Mouse (Mus musculus) myocyte (in vitro differentiated cells): ENCODE data around the gene Gm9903.

Experiments
- CEBPB ChIP-seq: IDR thresholded peaks from 2 replicates; pipeline ENCODE4 v1.6.1; 2011; ENCODE audit warnings: mild to moderate bottlenecking, moderate library complexity; ENCODE audit not compliant: poor library complexity, insufficient read depth, severe bottlenecking
- E2F4 ChIP-seq: IDR thresholded peaks from one replicate; pipeline ENCODE4 v1.6.1; 2011; ENCODE audit warnings: mild to moderate bottlenecking, control low read depth, moderate library complexity; ENCODE audit not compliant: insufficient read depth
- MAX ChIP-seq: IDR thresholded peaks from one replicate; pipeline ENCODE4 v1.6.1; 2011; ENCODE audit warnings: low read depth, mild to moderate bottlenecking, control low read depth
- MYOD1 ChIP-seq, 3 experiments: IDR thresholded peaks; one replicate each; pipeline ENCODE4 v1.6.1; 2011; ENCODE audit warnings: control low read depth in 2 of 3, low read depth in 2 of 3, mild to moderate bottlenecking in 2 of 3, moderate library complexity in 1 of 3; ENCODE audit not compliant: insufficient read length in 2 of 3, control insufficient read depth in 1 of 3
- POLR2A ChIP-seq: IDR thresholded peaks from one replicate; pipeline ENCODE4 v1.6.1; 2011; ENCODE audit warnings: low read depth, mild to moderate bottlenecking, control low read depth, moderate library complexity; ENCODE audit not compliant: insufficient read length
- POLR2AphosphoS2 ChIP-seq: IDR thresholded peaks from one replicate; pipeline ENCODE4 v1.6.1; 2011; ENCODE audit warnings: low read depth, control low read depth; ENCODE audit not compliant: insufficient read length
- REST ChIP-seq: IDR thresholded peaks from one replicate; pipeline ENCODE4 v1.6.1; 2011; ENCODE audit warnings: mild to moderate bottlenecking, control low read depth, moderate library complexity; ENCODE audit not compliant: insufficient read depth, insufficient read length
- TCF12 ChIP-seq: IDR thresholded peaks from one replicate; pipeline ENCODE4 v1.6.1; 2011; ENCODE audit warnings: mild to moderate bottlenecking, control low read depth; ENCODE audit not compliant: poor library complexity, insufficient read depth, severe bottlenecking
- USF1 ChIP-seq: IDR thresholded peaks from one replicate; pipeline ENCODE4 v1.6.1; 2011; ENCODE audit warnings: low read depth, mild to moderate bottlenecking, control low read depth, moderate library complexity

DNA sequence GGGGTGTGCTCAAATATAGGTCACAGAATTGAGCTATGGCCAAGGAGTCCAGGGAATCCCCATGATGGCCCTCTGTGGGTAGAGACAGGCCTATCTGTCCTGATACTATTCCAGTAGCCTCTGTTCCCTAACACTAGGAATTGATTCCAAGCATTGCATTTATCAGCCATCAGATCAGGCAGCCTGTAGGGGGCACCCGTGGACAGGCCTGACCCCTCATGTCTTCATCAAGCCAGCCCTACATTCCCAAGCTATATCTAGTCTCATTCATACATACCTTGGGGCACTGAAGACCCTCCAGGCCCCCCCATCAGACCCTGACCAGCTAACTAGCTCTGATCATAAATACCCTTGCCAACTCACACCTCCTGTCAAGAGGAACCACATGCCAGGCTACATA, 46.2 kb downstream of the Gm9903 start:
- TF ChIP-seq POLR2AphosphoS2 (no peak), E2F4 (no peak), POLR2A (no peak), CEBPB (no peak), MAX (no peak), USF1 (no peak), TCF12 (no peak), REST (no peak), MYOD1 (IDR thresholded peaks at IDR 0.05; ENCODE audit: control insufficient read depth in 1 of 3, insufficient read length in 2 of 3, low read depth in 2 of 3) (no peak)
